Mouse (Mus musculus): ENCODE data around the gene Wbp1l. TPM values are rescaled to one million over a fixed set of nuclear protein-coding genes. Genes with fewer than 3 reads are reported as not detected.

Gene Wbp1l
- total and polyA plus RNA-seq, 3 experiments, result 31.9 to 52.9 (median 41.5) TPM

- TF ChIP-seq GATA2 (IDR thresholded peaks at IDR 0.05; ENCODE audit: borderline replicate concordance, low read depth, low read length), result no peak
- TF ChIP-seq GATA1 (IDR thresholded peaks at IDR 0.05; ENCODE audit: borderline replicate concordance, low read length), result no peak
- no peak for TF ChIP-seq CTCF (IDR thresholded peaks at IDR 0.05; ENCODE audit: low read depth, low read length)
- no peak for TF ChIP-seq POLR2AphosphoS5 (IDR thresholded peaks at IDR 0.05; ENCODE audit: insufficient replicate concordance, low read depth, low read length)
- no peak for TF ChIP-seq TAL1 (conservative IDR thresholded peaks at IDR 0.05; ENCODE audit: low read depth, low read length)
- peaks cover 14% of the 10 kb centered on the region; the same call in 1 of the 2 replicates for H3K4me1 ChIP-seq (ENCODE audit: insufficient read depth, low read depth, low read length)
- DNase-seq (ENCODE audit: low spot score) (no peak), ATAC-seq (ENCODE audit: extremely low read depth, insufficient number of reproducible peaks, low FRiP score, poor library complexity, severe bottlenecking) (no peak)
- no peaks in the 10 kb centered on the region for H3K27me3 ChIP-seq (ENCODE audit: insufficient read depth, low read length)
- H3K9me3 ChIP-seq (replicated peaks), result no peaks in the 10 kb centered on the region
- no peak overlapping the region for H3K4me3 ChIP-seq (ENCODE audit: low read depth, low read length)
- H3K36me3 ChIP-seq (replicated peaks), result peaks cover 94% of the 10 kb centered on the region
Observed at GRCm38 (mm10) chr19:46641420-46642085, 42.7 kb downstream of the Wbp1l start.

- Histone ChIP-seq H3K4me1 (ENCODE audit: insufficient read depth, low read depth, low read length) (peaks cover 14% of the 10 kb centered on the region; the same call in 1 of the 2 replicates), H3K27me3 (ENCODE audit: insufficient read depth, low read length) (no peaks in the 10 kb centered on the region), H3K9me3 (replicated peaks) (no peaks in the 10 kb centered on the region), H3K4me3 (ENCODE audit: low read depth, low read length) (no peak overlapping the region), H3K36me3 (replicated peaks) (peaks cover 94% of the 10 kb centered on the region)
- no peak for DNase-seq (ENCODE audit: low spot score)
- ATAC-seq (ENCODE audit: extremely low read depth, insufficient number of reproducible peaks, low FRiP score, poor library complexity, severe bottlenecking), result no peak
- TF ChIP-seq GATA1 (IDR thresholded peaks at IDR 0.05; ENCODE audit: borderline replicate concordance, low read length), result no peak
- TF ChIP-seq CTCF (IDR thresholded peaks at IDR 0.05; ENCODE audit: low read depth, low read length), result no peak
- no peak for TF ChIP-seq TAL1 (conservative IDR thresholded peaks at IDR 0.05; ENCODE audit: low read depth, low read length)
- no peak for TF ChIP-seq GATA2 (IDR thresholded peaks at IDR 0.05; ENCODE audit: borderline replicate concordance, low read depth, low read length)
- TF ChIP-seq POLR2AphosphoS5 (IDR thresholded peaks at IDR 0.05; ENCODE audit: insufficient replicate concordance, low read depth, low read length), result no peak
Observed at GRCm38 (mm10) chr19:46642136-46642753, 43.4 kb downstream of the Wbp1l start.

GRCm38 (mm10) chr19:46643236-46643635 lies 44.4 kb downstream of the Wbp1l start:
- ATAC-seq (ENCODE audit: extremely low read depth, insufficient number of reproducible peaks, low FRiP score, poor library complexity, severe bottlenecking) (no peak), DNase-seq (ENCODE audit: low spot score) (no peak)
- no peak overlapping the region for H3K4me3 ChIP-seq (ENCODE audit: low read depth, low read length)
- TF ChIP-seq TAL1 (conservative IDR thresholded peaks at IDR 0.05; ENCODE audit: low read depth, low read length) (no peak), CTCF (IDR thresholded peaks at IDR 0.05; ENCODE audit: low read depth, low read length) (no peak), GATA2 (IDR thresholded peaks at IDR 0.05; ENCODE audit: borderline replicate concordance, low read depth, low read length) (no peak), POLR2AphosphoS5 (IDR thresholded peaks at IDR 0.05; ENCODE audit: insufficient replicate concordance, low read depth, low read length) (no peak), GATA1 (IDR thresholded peaks at IDR 0.05; ENCODE audit: borderline replicate concordance, low read length) (no peak)
- no peaks in the 10 kb centered on the region for H3K27me3 ChIP-seq (ENCODE audit: insufficient read depth, low read length)
- H3K9me3 ChIP-seq (replicated peaks), result no peaks in the 10 kb centered on the region
- peaks cover 96% of the 10 kb centered on the region for H3K36me3 ChIP-seq (replicated peaks)
- peaks cover 9% of the 10 kb centered on the region; the same call in 1 of the 2 replicates for H3K4me1 ChIP-seq (ENCODE audit: insufficient read depth, low read depth, low read length)

- DNase-seq (ENCODE audit: low spot score), result no peak
- H3K27me3 ChIP-seq (ENCODE audit: insufficient read depth, low read length), result no peaks in the 10 kb centered on the region
- ATAC-seq (ENCODE audit: extremely low read depth, insufficient number of reproducible peaks, low FRiP score, poor library complexity, severe bottlenecking), result no peak
- H3K36me3 ChIP-seq (replicated peaks), result peaks cover 97% of the 10 kb centered on the region
- H3K4me3 ChIP-seq (ENCODE audit: low read depth, low read length), result no peak overlapping the region
- H3K9me3 ChIP-seq (replicated peaks), result no peaks in the 10 kb centered on the region
- H3K4me1 ChIP-seq (ENCODE audit: insufficient read depth, low read depth, low read length), result 0 out of 2 replicates have a peak, but pooled peaks cover 4% of the 10 kb centered on the region
- TF ChIP-seq TAL1 (conservative IDR thresholded peaks at IDR 0.05; ENCODE audit: low read depth, low read length), result no peak
- no peak for TF ChIP-seq CTCF (IDR thresholded peaks at IDR 0.05; ENCODE audit: low read depth, low read length)
- no peak for TF ChIP-seq GATA1 (IDR thresholded peaks at IDR 0.05; ENCODE audit: borderline replicate concordance, low read length)
- no peak for TF ChIP-seq GATA2 (IDR thresholded peaks at IDR 0.05; ENCODE audit: borderline replicate concordance, low read depth, low read length)
- TF ChIP-seq POLR2AphosphoS5 (IDR thresholded peaks at IDR 0.05; ENCODE audit: insufficient replicate concordance, low read depth, low read length), result no peak
Observed at GRCm38 (mm10) chr19:46644343-46644792, 45.5 kb downstream of the Wbp1l start.

- DNase-seq (ENCODE audit: low spot score), result no peak
- peaks cover 96% of the 10 kb centered on the region for H3K36me3 ChIP-seq (replicated peaks)
- H3K9me3 ChIP-seq (replicated peaks), result no peaks in the 10 kb centered on the region
- H3K27me3 ChIP-seq (ENCODE audit: insufficient read depth, low read length), result no peaks in the 10 kb centered on the region
- ATAC-seq (ENCODE audit: extremely low read depth, insufficient number of reproducible peaks, low FRiP score, poor library complexity, severe bottlenecking), result no peak
- TF ChIP-seq TAL1 (conservative IDR thresholded peaks at IDR 0.05; ENCODE audit: low read depth, low read length) (no peak), CTCF (IDR thresholded peaks at IDR 0.05; ENCODE audit: low read depth, low read length) (no peak), GATA1 (IDR thresholded peaks at IDR 0.05; ENCODE audit: borderline replicate concordance, low read length) (no peak), GATA2 (IDR thresholded peaks at IDR 0.05; ENCODE audit: borderline replicate concordance, low read depth, low read length) (no peak), POLR2AphosphoS5 (IDR thresholded peaks at IDR 0.05; ENCODE audit: insufficient replicate concordance, low read depth, low read length) (no peak)
- no peak overlapping the region for H3K4me3 ChIP-seq (ENCODE audit: low read depth, low read length)
- 0 out of 2 replicates have a peak, but pooled peaks cover 4% of the 10 kb centered on the region for H3K4me1 ChIP-seq (ENCODE audit: insufficient read depth, low read depth, low read length)
Observed at GRCm38 (mm10) chr19:46644793-46645602, 46.1 kb downstream of the Wbp1l start.

All from G1E (cell line).